Mouse (Mus musculus) midbrain, embryonic 14.5 days (tissue): Measurements from ENCODE around the gene Ngfr. TPM values are rescaled to one million over a fixed set of nuclear protein-coding genes. Genes with fewer than 3 reads are reported as not detected.
A peak's percentile ranks its signal among the peaks of the same experiment; 100 is the strongest.

Source experiments
- ATAC-seq: fragments of 200-750 bp; cut with Nextera tagmentation; 2 replicates; pipeline ENCODE4 v1.8.0; 2017; ENCODE audit warnings: moderate number of reproducible peaks, moderate library complexity; ENCODE audit not compliant: low FRiP score, low TSS enrichment
- DNase-seq: peaks from one replicate; pipeline ENCODE4 v3.0.0-alpha.2; 2015
- H3K27ac ChIP-seq: fragments of 300-500 bp; sonication (generic); replicated peaks from 2 replicates; pipeline ENCODE4 v1.5.1; 2014; ENCODE audit warnings: mild to moderate bottlenecking, low read depth, low read length, moderate library complexity
- H3K27me3 ChIP-seq: fragments of 300-500 bp; sonication (generic); 2 replicates; pipeline ENCODE4 v1.6.1; 2014; ENCODE audit warnings: low read length, control low read depth, mixed read lengths; ENCODE audit not compliant: control insufficient read depth, insufficient read depth
- H3K36me3 ChIP-seq: fragments of 300-500 bp; sonication (generic); 2 replicates; pipeline ENCODE4 v1.6.1; 2014; ENCODE audit warnings: low read length, control low read depth; ENCODE audit not compliant: control insufficient read depth, insufficient read depth
- H3K4me1 ChIP-seq: fragments of 300-500 bp; sonication (generic); 2 replicates; pipeline ENCODE4 v1.6.1; 2014; ENCODE audit warnings: mild to moderate bottlenecking, antibody characterized with exemption, low read length, control low read depth; ENCODE audit not compliant: control insufficient read depth, insufficient read depth
- H3K4me2 ChIP-seq: fragments of 300-500 bp; sonication (generic); 2 replicates; pipeline ENCODE4 v1.6.1; 2014; ENCODE audit warnings: mild to moderate bottlenecking, low read length, moderate library complexity
- H3K4me3 ChIP-seq: fragments of 300-500 bp; sonication (generic); replicated peaks from 2 replicates; pipeline ENCODE4 v1.5.1; 2014; ENCODE audit warnings: low read depth, low read length
- H3K9ac ChIP-seq: fragments of 300-500 bp; sonication (generic); replicated peaks from 2 replicates; pipeline ENCODE4 v1.6.1; 2014; ENCODE audit warnings: mild to moderate bottlenecking, low read length, moderate library complexity
- H3K9me3 ChIP-seq: fragments of 300-500 bp; sonication (generic); 2 replicates; pipeline ENCODE4 v1.6.1; 2016; ENCODE audit warnings: low read length, control low read depth, mixed read lengths; ENCODE audit not compliant: control insufficient read depth
- WGBS: fragments of 180-500 bp; shearing (Covaris S2); extraction: QIAGEN DNeasy Blood & Tissue Kit; methylation state at CpG from one replicate; pipeline ENCODE4 v1.1.7; 2014; 5-methylcytosine and 5-hydroxymethylcytosine counted together
- polyA plus RNA-seq: library from polyadenylated mRNA; unstranded; fragments of >200 nt; fragmentation: Nextera tagmentation; extraction: Ambion mirVana; gene quantifications from 2 replicates; pipeline ENCODE4 v1.2.1, GENCODE M21; 2014

Ngfr gene
- polyA plus RNA-seq, 1 experiment from 2014 or later: 13.7 TPM

- Histone ChIP-seq H3K36me3 (no peaks in the 10 kb centered on the region), H3K4me3 (no peak overlapping the region), H3K27me3 (peaks cover 24% of the 10 kb centered on the region), H3K4me2 (no peak overlapping the region), H3K4me1 (peaks cover 22% of the 10 kb centered on the region), H3K27ac (no peak overlapping the region), H3K9ac (no peak overlapping the region), H3K9me3 (no peaks in the 10 kb centered on the region)
- 39% methylated on average over 5 of the region's 5 CpGs for WGBS
- no peak for DNase-seq
- no peak for ATAC-seq
Measured at GRCm38 (mm10) chr11:95589195-95589594, 1.7 kb upstream of the Ngfr start.

GRCm38 (mm10) chr11:95586751-95587422 lies 648 bp downstream of the Ngfr start:
- Histone ChIP-seq H3K36me3 (no peaks in the 10 kb centered on the region), H3K4me3 (peak overlapping the region; percentile 47), H3K27me3 (peaks cover 47% of the 10 kb centered on the region), H3K4me2 (peak overlapping the region; percentile 87), H3K4me1 (peaks cover 22% of the 10 kb centered on the region), H3K27ac (peak overlapping the region; percentile 42), H3K9ac (peak overlapping the region; percentile 56), H3K9me3 (no peaks in the 10 kb centered on the region)
- 0 out of 2 replicates have a peak, but pooled peaks have one; percentile 28 for ATAC-seq
- DNase-seq: peak; percentile 59
- under 1% methylated on average over 27 of the region's 27 CpGs for WGBS

GRCm38 (mm10) chr11:95586184-95586583 lies 1.4 kb downstream of the Ngfr start:
- Histone ChIP-seq H3K4me3 (peak overlapping the region; percentile 47), H3K9me3 (no peaks in the 10 kb centered on the region), H3K36me3 (no peaks in the 10 kb centered on the region), H3K9ac (peak overlapping the region; percentile 56), H3K27me3 (peaks cover 54% of the 10 kb centered on the region), H3K4me2 (peak overlapping the region; percentile 87), H3K27ac (no peak overlapping the region), H3K4me1 (peaks cover 22% of the 10 kb centered on the region)
- peak; percentile 92 for DNase-seq
- under 1% methylated on average over 25 of the region's 25 CpGs for WGBS
- ATAC-seq: peak; percentile 64; the same call in 1 of the 2 replicates

- no peak overlapping the region; the same call in 1 of the 2 replicates for H3K9ac ChIP-seq
- no peaks in the 10 kb centered on the region for H3K36me3 ChIP-seq
- WGBS: 2% methylated on average over 15 of the region's 15 CpGs
- H3K9me3 ChIP-seq: no peaks in the 10 kb centered on the region
- peak overlapping the region; percentile 47 for H3K4me3 ChIP-seq
- ATAC-seq (no peak), DNase-seq (no peak)
- H3K27me3 ChIP-seq: peaks cover 58% of the 10 kb centered on the region
- peaks cover 22% of the 10 kb centered on the region for H3K4me1 ChIP-seq
- H3K4me2 ChIP-seq: peak overlapping the region; percentile 87
- no peak overlapping the region for H3K27ac ChIP-seq
Measured at GRCm38 (mm10) chr11:95585684-95586083, 1.9 kb downstream of the Ngfr start.

- peak; percentile 68 for DNase-seq
Measured at GRCm38 (mm10) chr11:95585281-95585680, 2.3 kb downstream of the Ngfr start.

GRCm38 (mm10) chr11:95584651-95585050 lies 2.9 kb downstream of the Ngfr start:
- DNase-seq (no peak), ATAC-seq (no peak)
- 12% methylated on average over 9 of the region's 9 CpGs for WGBS
- Histone ChIP-seq H3K27me3 (peaks cover 66% of the 10 kb centered on the region), H3K36me3 (no peaks in the 10 kb centered on the region), H3K4me3 (0 out of 2 replicates have a peak overlapping the region, but pooled peaks have one; percentile 47), H3K27ac (no peak overlapping the region), H3K9me3 (no peaks in the 10 kb centered on the region), H3K4me1 (peaks cover 22% of the 10 kb centered on the region), H3K9ac (no peak overlapping the region), H3K4me2 (peak overlapping the region; percentile 87; the same call in 1 of the 2 replicates)

More at GRCm38 (mm10) chr11:95585281-95585680, 2.3 kb downstream of the Ngfr start:
- H3K9ac ChIP-seq: no peak overlapping the region
- peaks cover 22% of the 10 kb centered on the region for H3K4me1 ChIP-seq
- H3K36me3 ChIP-seq: no peaks in the 10 kb centered on the region
- peak overlapping the region; percentile 87 for H3K4me2 ChIP-seq
- H3K27ac ChIP-seq: no peak overlapping the region
- H3K9me3 ChIP-seq: no peaks in the 10 kb centered on the region
- no peak for ATAC-seq
- under 1% methylated on average over 24 of the region's 24 CpGs for WGBS
- peak overlapping the region; percentile 47 for H3K4me3 ChIP-seq
- H3K27me3 ChIP-seq: peaks cover 62% of the 10 kb centered on the region

- ATAC-seq (no peak), DNase-seq (no peak)
- no peaks in the 10 kb centered on the region for H3K36me3 ChIP-seq
- 50% methylated on average over 6 of the region's 6 CpGs for WGBS
- no peak overlapping the region for H3K4me2 ChIP-seq
- peaks cover 22% of the 10 kb centered on the region for H3K4me1 ChIP-seq
- H3K9me3 ChIP-seq: no peaks in the 10 kb centered on the region
- H3K9ac ChIP-seq: no peak overlapping the region
- H3K27ac ChIP-seq: no peak overlapping the region
- H3K27me3 ChIP-seq: peaks cover 77% of the 10 kb centered on the region
- no peak overlapping the region for H3K4me3 ChIP-seq
Measured at GRCm38 (mm10) chr11:95583396-95583795, 4.1 kb downstream of the Ngfr start.

GRCm38 (mm10) chr11:95582193-95582592 lies 5.3 kb downstream of the Ngfr start:
- no peak for ATAC-seq
- H3K9ac ChIP-seq: no peak overlapping the region
- no peak overlapping the region for H3K4me2 ChIP-seq
- no peak overlapping the region for H3K4me3 ChIP-seq
- peaks cover 18% of the 10 kb centered on the region for H3K4me1 ChIP-seq
- no peaks in the 10 kb centered on the region for H3K9me3 ChIP-seq
- WGBS: 59% methylated on average over 3 of the region's 3 CpGs
- no peak for DNase-seq
- H3K27ac ChIP-seq: no peak overlapping the region
- H3K27me3 ChIP-seq: peaks cover 87% of the 10 kb centered on the region
- H3K36me3 ChIP-seq: no peaks in the 10 kb centered on the region

GRCm38 (mm10) chr11:95579455-95579854 lies 8.1 kb downstream of the Ngfr start:
- WGBS: 24% methylated on average over 6 of the region's 6 CpGs
- peaks cover 73% of the 10 kb centered on the region for H3K27me3 ChIP-seq

More at GRCm38 (mm10) chr11:95579455-95579854, 8.1 kb downstream of the Ngfr start:
- Histone ChIP-seq H3K9me3 (no peaks in the 10 kb centered on the region), H3K27ac (no peak overlapping the region), H3K4me1 (no peaks in the 10 kb centered on the region), H3K9ac (no peak overlapping the region), H3K4me3 (no peak overlapping the region), H3K4me2 (no peak overlapping the region), H3K36me3 (0 out of 2 replicates have a peak, but pooled peaks cover 3% of the 10 kb centered on the region)
- no peak for ATAC-seq
- DNase-seq: no peak
